ENCODE assay signal across 22 mouse cellular contexts in genomic region chr19:32194074-32194473, GRCm38 (mm10).
DNase-seq lines count a peak whose midpoint lies in the region; ATAC-seq and TF ChIP-seq lines count a peak whose summit lies in the region.
"Had no signal": no experiment of that assay in that cellular context is flagged by ENCODE, and none has a peak within 500 bp of the region (broad histone marks: within the 10 kb centered on the region; RNA-seq: fewer than 3 reads in every experiment).

No protein-coding gene starts in this region.

- no peaks in the 10 kb centered on the region for H3K36me3 ChIP-seq in kidney, adult 2 months (ENCODE audit: control insufficient read depth, insufficient read depth, low read length)
- H3K36me3 ChIP-seq: embryonic facial prominence, embryonic 15.5 days; forebrain, embryonic 12.5 days; hindbrain, embryonic 12.5 days had no signal

- no peak overlapping the region for H3K27ac ChIP-seq in kidney, adult 2 months (ENCODE audit: insufficient read depth, low read depth, low read length)
- H3K27ac ChIP-seq in left cerebral cortex, adult 2 months: 0 out of 2 replicates have a peak overlapping the region, but pooled peaks have one; percentile 3
- H3K27ac ChIP-seq: embryonic facial prominence, embryonic 15.5 days; forebrain, embryonic 12.5 days; hindbrain, embryonic 12.5 days had no signal

- peaks cover 20% of the 10 kb centered on the region for H3K4me1 ChIP-seq in kidney, adult 2 months (ENCODE audit: control insufficient read depth, insufficient read depth, low read length)
- H3K4me1 ChIP-seq: forebrain, embryonic 12.5 days; hindbrain, embryonic 12.5 days had no signal

- intact Hi-C loops in left cerebral cortex, adult 2 months (cut with DNase I): no loop called here

- DNase-seq in heart, adult 8-10 months (ENCODE audit: low spot score): peak; percentile 54
- DNase-seq in heart, postnatal 4 days: no peak
- DNase-seq in kidney, adult 2 months: peak; percentile 76
- no peak for DNase-seq in kidney, postnatal 14 days
- no peak for DNase-seq in left cerebral cortex, adult 2 months (ENCODE audit: extremely low spot score in 1 of 2, low spot score in 2 of 2)
- no peak for DNase-seq in left cerebral cortex, adult 8-10 months (ENCODE audit: low spot score in 2 of 2)
- DNase-seq: adrenal gland, adult 2 months; adrenal gland, postnatal 25 days; cerebellum, adult 8-10 months; cerebellum, postnatal 14 days; embryo, embryonic 11 days; gastrocnemius, postnatal 14 days; heart, postnatal 36 days had no signal

- no peaks in the 10 kb centered on the region for H3K27me3 ChIP-seq in kidney, adult 2 months (replicated peaks; ENCODE audit: control insufficient read depth, insufficient read depth, low read length)
- H3K27me3 ChIP-seq: CH12.LX; embryonic facial prominence, embryonic 15.5 days; forebrain, embryonic 12.5 days; heart, embryonic 12.5 days; hindbrain, embryonic 12.5 days had no signal

- H3K4me3 ChIP-seq in kidney, adult 2 months (ENCODE audit: insufficient read depth, low read depth, low read length): no peak overlapping the region
- no peak overlapping the region for H3K4me3 ChIP-seq in left cerebral cortex, adult 2 months
- H3K4me3 ChIP-seq: embryonic facial prominence, embryonic 15.5 days; forebrain, embryonic 12.5 days; heart, embryonic 12.5 days; hindbrain, embryonic 12.5 days had no signal

- TF ChIP-seq POLR2A in kidney, adult 2 months (IDR thresholded peaks at IDR 0.05; ENCODE audit: low read depth, low read length): no peak

- no peak for ATAC-seq in erythroid progenitor cell, adult 5-6 weeks (replicated peaks; ENCODE audit: low FRiP score, poor library complexity, severe bottlenecking)
- ATAC-seq: forebrain, embryonic 16.5 days; hindbrain, embryonic 16.5 days; inflammation-experienced regulatory T-cells, adult 6 months had no signal

- WGBS in kidney, adult 2 months: 79% methylated on average over 3 of the region's 3 CpGs

- TF ChIP-seq CTCF in kidney, adult 2 months (conservative IDR thresholded peaks at IDR 0.05; ENCODE audit: insufficient read depth, insufficient read length, low read depth, low read length): no peak
- TF ChIP-seq CTCF in left cerebral cortex, adult 2 months (IDR thresholded peaks at IDR 0.05): no peak

Comparison
In these comparisons a context has a peak if more than half of its experiments do, and no peak if none do; other contexts are left out.
1. DNase-seq: peak in heart, adult 8-10 months (single experiment) and kidney, adult 2 months (single experiment); none in heart, postnatal 4 days (single experiment), kidney, postnatal 14 days (single experiment), left cerebral cortex, adult 2 months (0 of 2) and left cerebral cortex, adult 8-10 months (0 of 2).